Mouse (Mus musculus): ENCODE data around the gene Ninl. TPM values are rescaled to one million over a fixed set of nuclear protein-coding genes. Genes with fewer than 3 reads are reported as not detected.
"Not testable (repeated sequence)": the region's sequence is repeated elsewhere in the genome, so short reads cannot be mapped to it uniquely, and the experiment has no call there.

Ninl gene
- polyA plus RNA-seq, 1 experiment: 0.84 TPM

DNA sequence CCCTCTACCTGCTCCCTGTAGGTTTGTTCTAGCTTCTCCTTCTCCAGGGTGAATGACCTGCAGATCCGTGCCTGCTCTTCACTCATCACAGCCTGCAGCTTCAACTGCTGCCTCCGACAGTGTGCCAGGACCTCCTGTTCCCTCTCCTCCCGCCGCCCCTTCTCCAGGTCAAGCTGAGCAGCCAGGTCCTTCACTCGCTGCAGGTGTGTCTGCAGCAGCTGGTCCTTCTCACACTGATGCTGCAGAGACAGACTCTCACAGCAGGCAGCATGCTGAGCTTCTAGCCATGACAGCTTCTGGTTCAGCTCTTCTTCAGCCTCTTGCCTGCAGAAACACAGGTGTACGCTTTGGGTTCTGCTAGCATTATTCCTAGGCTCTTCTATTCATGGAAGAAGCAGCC lies 89.1 kb downstream of the Ninl start:
- Histone ChIP-seq H3K4me3 (ENCODE audit: low read depth, low read length) (no peak overlapping the region), H3K36me3 (ENCODE audit: control insufficient read depth, insufficient read depth, low read length) (no peaks in the 10 kb centered on the region), H3K27me3 (ENCODE audit: control insufficient read depth, insufficient read depth, low read length) (no peaks in the 10 kb centered on the region), H3K27ac (ENCODE audit: insufficient read depth, low read depth, low read length) (no peak overlapping the region), H3K4me1 (ENCODE audit: control insufficient read depth, insufficient read depth, insufficient read length, low read length) (no peaks in the 10 kb centered on the region)
- TF ChIP-seq CTCF (IDR thresholded peaks at IDR 0.05; ENCODE audit: extremely low read depth, insufficient read length, insufficient replicate concordance, low read depth, low read length): no peak
- TF ChIP-seq POLR2A (IDR thresholded peaks at IDR 0.05; ENCODE audit: low read depth, low read length): no peak
- 93% methylated on average over 6 of the region's 6 CpGs for WGBS

- no peak for TF ChIP-seq POLR2A (IDR thresholded peaks at IDR 0.05; ENCODE audit: low read depth, low read length)
- TF ChIP-seq CTCF (IDR thresholded peaks at IDR 0.05; ENCODE audit: extremely low read depth, insufficient read length, insufficient replicate concordance, low read depth, low read length): no peak
- Histone ChIP-seq H3K36me3 (ENCODE audit: control insufficient read depth, insufficient read depth, low read length) (no peaks in the 10 kb centered on the region), H3K27me3 (ENCODE audit: control insufficient read depth, insufficient read depth, low read length) (no peaks in the 10 kb centered on the region), H3K4me3 (ENCODE audit: low read depth, low read length) (no peak overlapping the region), H3K4me1 (ENCODE audit: control insufficient read depth, insufficient read depth, insufficient read length, low read length) (no peaks in the 10 kb centered on the region), H3K27ac (ENCODE audit: insufficient read depth, low read depth, low read length) (no peak overlapping the region)
- 94% methylated on average over 3 of the region's 3 CpGs for WGBS
Observed at GRCm38 (mm10) chr2:150949652-150950051, 89.5 kb downstream of the Ninl start.

DNA sequence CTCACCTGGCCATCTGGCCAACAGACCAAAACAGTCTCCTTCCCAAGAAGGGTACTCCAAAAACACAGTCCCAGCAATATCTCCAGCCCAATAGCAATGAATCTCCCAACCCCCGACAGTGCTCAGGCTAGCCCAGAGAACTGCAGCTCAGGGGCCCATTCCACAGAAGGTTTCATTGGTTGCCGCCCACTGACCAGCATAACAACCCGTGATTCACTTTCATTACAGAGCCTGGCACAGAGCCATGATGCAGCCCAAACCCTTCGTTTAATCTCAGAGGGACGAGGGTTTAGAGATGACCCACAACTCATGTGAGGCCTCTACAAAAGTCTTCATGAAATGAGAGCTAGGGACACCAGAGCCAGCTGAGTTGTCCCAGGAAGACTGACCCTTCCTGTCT lies 90.4 kb downstream of the Ninl start:
- WGBS: 68% methylated on average over 5 of the region's 5 CpGs
- Histone ChIP-seq H3K27ac (ENCODE audit: insufficient read depth, low read depth, low read length) (no peak overlapping the region), H3K4me3 (ENCODE audit: low read depth, low read length) (no peak overlapping the region), H3K4me1 (ENCODE audit: control insufficient read depth, insufficient read depth, insufficient read length, low read length) (no peaks in the 10 kb centered on the region), H3K27me3 (ENCODE audit: control insufficient read depth, insufficient read depth, low read length) (no peaks in the 10 kb centered on the region), H3K36me3 (ENCODE audit: control insufficient read depth, insufficient read depth, low read length) (no peaks in the 10 kb centered on the region)
- TF ChIP-seq CTCF (IDR thresholded peaks at IDR 0.05; ENCODE audit: extremely low read depth, insufficient read length, insufficient replicate concordance, low read depth, low read length) (no peak), POLR2A (IDR thresholded peaks at IDR 0.05; ENCODE audit: low read depth, low read length) (no peak)

DNA sequence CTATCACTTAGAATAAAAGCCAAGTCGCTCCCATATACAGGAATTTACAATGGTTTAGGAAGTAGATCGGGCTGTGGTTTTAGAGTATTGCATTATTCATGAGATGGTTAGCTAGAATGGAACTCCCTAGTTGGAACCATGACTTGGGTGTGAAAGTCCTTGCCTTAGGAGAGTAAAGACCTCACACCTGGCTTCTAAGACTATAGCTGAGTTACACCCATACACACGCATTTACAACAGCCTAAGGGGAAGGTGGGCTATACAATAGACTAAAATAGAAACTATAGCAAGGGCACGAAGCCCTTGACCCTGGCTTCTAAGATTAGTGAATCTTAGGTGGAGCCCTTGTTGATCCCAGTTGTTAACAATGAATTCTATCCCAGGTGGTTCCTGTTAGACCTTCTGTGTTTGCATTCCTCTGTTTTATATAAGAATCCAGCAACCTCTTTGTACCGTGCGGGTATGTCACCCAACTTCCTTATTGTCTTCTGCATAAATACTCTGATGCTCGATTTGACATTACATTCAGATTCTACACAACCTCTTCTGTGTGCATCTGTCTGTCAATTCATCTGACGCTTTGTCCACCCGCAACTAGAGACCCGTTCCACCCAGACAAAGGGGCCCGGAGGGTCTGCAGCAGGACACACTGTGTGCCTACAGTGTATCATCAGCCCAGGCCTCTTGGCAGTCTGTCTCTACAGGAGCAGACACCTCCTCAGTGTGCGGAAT lies 91.1 kb downstream of the Ninl start:
- H3K4me1 ChIP-seq (ENCODE audit: control insufficient read depth, insufficient read depth, insufficient read length, low read length); H3K27me3 ChIP-seq (ENCODE audit: control insufficient read depth, insufficient read depth, low read length); H3K27ac ChIP-seq (ENCODE audit: insufficient read depth, low read depth, low read length); H3K4me3 ChIP-seq (ENCODE audit: low read depth, low read length); H3K36me3 ChIP-seq (ENCODE audit: control insufficient read depth, insufficient read depth, low read length): not testable (repeated sequence)
- 81% methylated on average over 12 of the region's 12 CpGs for WGBS

DNA sequence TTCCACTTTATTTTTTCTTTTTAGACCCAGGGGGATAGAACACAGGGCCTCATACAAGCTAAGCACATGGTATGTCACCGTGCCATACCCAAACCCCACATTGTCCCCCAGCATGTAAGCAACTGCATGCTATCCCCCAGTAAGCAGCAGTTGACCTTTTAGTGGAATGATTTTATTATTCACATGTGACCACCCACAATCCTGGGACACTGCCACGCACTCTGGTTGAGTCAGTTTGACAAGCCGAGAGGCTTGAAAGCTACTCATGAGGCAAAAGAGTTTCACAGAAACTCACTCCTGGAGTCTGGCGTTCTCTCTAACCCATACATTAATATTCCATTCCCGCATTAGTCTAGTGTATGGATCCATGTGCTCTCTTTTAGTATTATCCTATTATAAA lies 91.8 kb downstream of the Ninl start:
- H3K27me3 ChIP-seq (ENCODE audit: control insufficient read depth, insufficient read depth, low read length); H3K36me3 ChIP-seq (ENCODE audit: control insufficient read depth, insufficient read depth, low read length); H3K27ac ChIP-seq (ENCODE audit: insufficient read depth, low read depth, low read length); H3K4me1 ChIP-seq (ENCODE audit: control insufficient read depth, insufficient read depth, insufficient read length, low read length); H3K4me3 ChIP-seq (ENCODE audit: low read depth, low read length): not testable (repeated sequence)
- WGBS: 90% methylated on average over 5 of the region's 5 CpGs

DNA sequence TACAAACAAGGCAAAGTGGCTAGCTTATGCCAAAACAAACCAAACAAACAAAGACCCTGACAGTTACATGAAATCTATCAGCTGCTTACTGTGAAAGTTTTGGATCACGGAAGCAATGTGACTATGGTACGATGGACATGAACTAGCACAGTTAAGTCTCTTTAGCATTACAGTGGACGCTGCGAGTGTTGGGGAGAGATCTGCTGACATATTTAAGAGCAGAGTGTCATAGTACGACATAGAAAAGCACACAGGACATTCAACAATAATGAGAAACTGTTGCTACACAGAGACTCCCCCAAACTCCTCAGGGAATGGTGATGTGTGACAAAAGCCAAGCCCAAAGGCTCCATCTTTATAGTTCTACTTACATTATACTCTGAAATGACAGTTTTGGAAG lies 95.2 kb downstream of the Ninl start:
- Histone ChIP-seq H3K4me1 (ENCODE audit: control insufficient read depth, insufficient read depth, insufficient read length, low read length) (no peaks in the 10 kb centered on the region), H3K27me3 (ENCODE audit: control insufficient read depth, insufficient read depth, low read length) (no peaks in the 10 kb centered on the region), H3K36me3 (ENCODE audit: control insufficient read depth, insufficient read depth, low read length) (no peaks in the 10 kb centered on the region), H3K27ac (ENCODE audit: insufficient read depth, low read depth, low read length) (no peak overlapping the region), H3K4me3 (ENCODE audit: low read depth, low read length) (no peak overlapping the region)
- no peak for TF ChIP-seq POLR2A (IDR thresholded peaks at IDR 0.05; ENCODE audit: low read depth, low read length)
- no peak for TF ChIP-seq CTCF (IDR thresholded peaks at IDR 0.05; ENCODE audit: extremely low read depth, insufficient read length, insufficient replicate concordance, low read depth, low read length)
- 91% methylated on average over 5 of the region's 5 CpGs for WGBS

GRCm38 (mm10) chr2:150934659-150935058 lies 104.5 kb downstream of the Ninl start:
- no peak overlapping the region for H3K27ac ChIP-seq (ENCODE audit: insufficient read depth, low read depth, low read length)
- no peak overlapping the region for H3K4me3 ChIP-seq (ENCODE audit: low read depth, low read length)
- peaks cover 1% of the 10 kb centered on the region; the same call in 1 of the 2 replicates for H3K36me3 ChIP-seq (ENCODE audit: control insufficient read depth, insufficient read depth, low read length)
- TF ChIP-seq POLR2A (IDR thresholded peaks at IDR 0.05; ENCODE audit: low read depth, low read length) (no peak), CTCF (IDR thresholded peaks at IDR 0.05; ENCODE audit: extremely low read depth, insufficient read length, insufficient replicate concordance, low read depth, low read length) (no peak)
- WGBS: 91% methylated on average over 4 of the region's 4 CpGs
- H3K27me3 ChIP-seq (ENCODE audit: control insufficient read depth, insufficient read depth, low read length): no peaks in the 10 kb centered on the region
- H3K4me1 ChIP-seq (ENCODE audit: control insufficient read depth, insufficient read depth, insufficient read length, low read length): no peaks in the 10 kb centered on the region

DNA sequence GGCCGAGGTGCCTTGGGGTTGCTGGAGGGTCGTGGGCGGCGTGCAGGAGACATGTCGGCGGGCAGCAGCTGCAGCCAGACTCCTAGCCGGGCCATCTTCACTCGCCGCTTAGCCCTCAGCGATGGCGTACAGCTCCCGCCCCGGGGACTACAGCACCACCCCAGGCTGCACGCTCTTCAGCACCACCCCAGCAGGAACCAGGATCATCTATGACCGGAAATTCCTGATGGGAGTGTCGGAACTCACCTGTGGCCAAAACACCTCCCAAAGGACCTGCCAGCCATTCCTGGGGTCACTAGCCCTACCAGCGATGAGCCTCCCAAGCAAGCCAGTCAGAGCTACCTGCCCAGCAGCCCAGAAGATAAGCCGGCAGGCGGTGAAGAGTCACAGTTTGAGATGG lies 105.7 kb downstream of the Ninl start:
- no peak for TF ChIP-seq CTCF (IDR thresholded peaks at IDR 0.05; ENCODE audit: extremely low read depth, insufficient read length, insufficient replicate concordance, low read depth, low read length)
- no peak for TF ChIP-seq POLR2A (IDR thresholded peaks at IDR 0.05; ENCODE audit: low read depth, low read length)
- 88% methylated on average over 19 of the region's 19 CpGs for WGBS
- H3K4me3 ChIP-seq (ENCODE audit: low read depth, low read length): no peak overlapping the region
- no peaks in the 10 kb centered on the region for H3K4me1 ChIP-seq (ENCODE audit: control insufficient read depth, insufficient read depth, insufficient read length, low read length)
- H3K27ac ChIP-seq (ENCODE audit: insufficient read depth, low read depth, low read length): no peak overlapping the region
- H3K27me3 ChIP-seq (ENCODE audit: control insufficient read depth, insufficient read depth, low read length): no peaks in the 10 kb centered on the region
- H3K36me3 ChIP-seq (ENCODE audit: control insufficient read depth, insufficient read depth, low read length): peaks cover 1% of the 10 kb centered on the region; the same call in 1 of the 2 replicates
